Mouse (Mus musculus): ENCODE data around the gene Ints11. TPM values are rescaled to one million over a fixed set of nuclear protein-coding genes. Genes with fewer than 3 reads are reported as not detected.

The Ints11 gene
- 19.0 and 25.1 TPM in 2 replicates for total RNA-seq (2014; rRNA removed; ENCODE audit: low replicate concordance)
- polyA plus RNA-seq (2015; fragmentation: Nextera tagmentation; extraction: Ambion mirVana): 20.0 and 21.6 TPM in 2 replicates

GRCm38 (mm10) chr4:155869317-155870033 is at the start of gene Ints11, which contains the start of gene Cptp:
Ints11 (plus strand) TSS chr4:155869546.
Cptp (minus strand) TSS chr4:155869440.
- peak; percentile 98 for ATAC-seq (ENCODE audit: insufficient read depth, low read depth)
- peaks cover 39% of the 10 kb centered on the region for H3K36me3 ChIP-seq (replicated peaks; ENCODE audit: control insufficient read depth, insufficient read depth, low read length)
- peak; percentile 31 for TF ChIP-seq CTCF (IDR thresholded peaks at IDR 0.05; ENCODE audit: low read depth)
- no peak for TF ChIP-seq EP300 (IDR thresholded peaks at IDR 0.05; ENCODE audit: low read depth)
- H3K4me3 ChIP-seq (ENCODE audit: low read depth, low read length): peak within 1 kb of the TSS; percentile 75
- under 1% methylated on average over 63 of the region's 63 CpGs for WGBS
- no peaks in the 10 kb centered on the region for H3K9me3 ChIP-seq (replicated peaks; ENCODE audit: control insufficient read depth, low read length)
- H3K4me2 ChIP-seq (ENCODE audit: low read depth, low read length): peak within 1 kb of the TSS; percentile 88
- peak within 1 kb of the TSS; percentile 63 for H3K9ac ChIP-seq (replicated peaks; ENCODE audit: low read depth, low read length)
- peak within 1 kb of the TSS; percentile 46; the same call in 1 of the 2 replicates for H3K27ac ChIP-seq (ENCODE audit: low read depth)
- DNase-seq (ENCODE audit: low spot score): peak; percentile 87
- no peaks in the 10 kb centered on the region for H3K27me3 ChIP-seq (ENCODE audit: control insufficient read depth, insufficient read depth, low read length)
- H3K4me1 ChIP-seq (ENCODE audit: control insufficient read depth, insufficient read depth): peaks cover 15% of the 10 kb centered on the region

- TF ChIP-seq CTCF (IDR thresholded peaks at IDR 0.05; ENCODE audit: low read depth) (peak; percentile 25), EP300 (IDR thresholded peaks at IDR 0.05; ENCODE audit: low read depth) (no peak)
- ATAC-seq (ENCODE audit: insufficient read depth, low read depth) (no peak), DNase-seq (ENCODE audit: low spot score) (no peak)
- no peaks in the 10 kb centered on the region for H3K27me3 ChIP-seq (ENCODE audit: control insufficient read depth, insufficient read depth, low read length)
- no peak overlapping the region for H3K4me2 ChIP-seq (ENCODE audit: low read depth, low read length)
- peaks cover 96% of the 10 kb centered on the region for H3K36me3 ChIP-seq (replicated peaks; ENCODE audit: control insufficient read depth, insufficient read depth, low read length)
- no peaks in the 10 kb centered on the region for H3K9me3 ChIP-seq (replicated peaks; ENCODE audit: control insufficient read depth, low read length)
- WGBS: 68% methylated on average over 7 of the region's 7 CpGs
- H3K4me3 ChIP-seq (ENCODE audit: low read depth, low read length): no peak overlapping the region
- H3K9ac ChIP-seq (replicated peaks; ENCODE audit: low read depth, low read length): no peak overlapping the region
- H3K4me1 ChIP-seq (ENCODE audit: control insufficient read depth, insufficient read depth): no peaks in the 10 kb centered on the region
- no peak overlapping the region for H3K27ac ChIP-seq (ENCODE audit: low read depth)
Observed at GRCm38 (mm10) chr4:155821025-155821424, 48.3 kb upstream of the Ints11 start.

GRCm38 (mm10) chr4:155823443-155823842 is 45.9 kb upstream of the Ints11 start:
- Histone ChIP-seq H3K36me3 (replicated peaks; ENCODE audit: control insufficient read depth, insufficient read depth, low read length) (peaks cover 93% of the 10 kb centered on the region), H3K27ac (ENCODE audit: low read depth) (no peak overlapping the region), H3K9me3 (replicated peaks; ENCODE audit: control insufficient read depth, low read length) (no peaks in the 10 kb centered on the region), H3K27me3 (ENCODE audit: control insufficient read depth, insufficient read depth, low read length) (no peaks in the 10 kb centered on the region), H3K4me1 (ENCODE audit: control insufficient read depth, insufficient read depth) (no peaks in the 10 kb centered on the region), H3K9ac (replicated peaks; ENCODE audit: low read depth, low read length) (no peak overlapping the region), H3K4me3 (ENCODE audit: low read depth, low read length) (no peak overlapping the region), H3K4me2 (ENCODE audit: low read depth, low read length) (no peak overlapping the region)
- 89% methylated on average over 16 of the region's 16 CpGs for WGBS
- TF ChIP-seq EP300 (IDR thresholded peaks at IDR 0.05; ENCODE audit: low read depth): no peak
- no peak for TF ChIP-seq CTCF (IDR thresholded peaks at IDR 0.05; ENCODE audit: low read depth)
- DNase-seq (ENCODE audit: low spot score) (no peak), ATAC-seq (ENCODE audit: insufficient read depth, low read depth) (no peak)

GRCm38 (mm10) chr4:155829866-155830265 is 39.5 kb upstream of the Ints11 start:
- H3K9me3 ChIP-seq (replicated peaks; ENCODE audit: control insufficient read depth, low read length): no peaks in the 10 kb centered on the region
- H3K4me1 ChIP-seq (ENCODE audit: control insufficient read depth, insufficient read depth): peaks cover 6% of the 10 kb centered on the region
- H3K27me3 ChIP-seq (ENCODE audit: control insufficient read depth, insufficient read depth, low read length): no peaks in the 10 kb centered on the region
- peaks cover 36% of the 10 kb centered on the region for H3K36me3 ChIP-seq (replicated peaks; ENCODE audit: control insufficient read depth, insufficient read depth, low read length)
- ATAC-seq (ENCODE audit: insufficient read depth, low read depth) (no peak), DNase-seq (ENCODE audit: low spot score) (no peak)
- no peak overlapping the region for H3K27ac ChIP-seq (ENCODE audit: low read depth)
- TF ChIP-seq CTCF (IDR thresholded peaks at IDR 0.05; ENCODE audit: low read depth) (no peak), EP300 (IDR thresholded peaks at IDR 0.05; ENCODE audit: low read depth) (no peak)
- H3K4me3 ChIP-seq (ENCODE audit: low read depth, low read length): no peak overlapping the region
- H3K9ac ChIP-seq (replicated peaks; ENCODE audit: low read depth, low read length): no peak overlapping the region
- 81% methylated on average over 4 of the region's 4 CpGs for WGBS
- H3K4me2 ChIP-seq (ENCODE audit: low read depth, low read length): no peak overlapping the region

GRCm38 (mm10) chr4:155830596-155830995 is 38.8 kb upstream of the Ints11 start:
- Histone ChIP-seq H3K9ac (replicated peaks; ENCODE audit: low read depth, low read length) (no peak overlapping the region), H3K27ac (ENCODE audit: low read depth) (peak overlapping the region; percentile 86)

More at GRCm38 (mm10) chr4:155830596-155830995, 38.8 kb upstream of the Ints11 start:
- no peak for ATAC-seq (ENCODE audit: insufficient read depth, low read depth)
- no peak for TF ChIP-seq EP300 (IDR thresholded peaks at IDR 0.05; ENCODE audit: low read depth)
- TF ChIP-seq CTCF (IDR thresholded peaks at IDR 0.05; ENCODE audit: low read depth): no peak
- H3K4me3 ChIP-seq (ENCODE audit: low read depth, low read length): peak overlapping the region; percentile 72
- no peak for DNase-seq (ENCODE audit: low spot score)
- peak overlapping the region; percentile 86 for H3K4me2 ChIP-seq (ENCODE audit: low read depth, low read length)
- peaks cover 6% of the 10 kb centered on the region for H3K4me1 ChIP-seq (ENCODE audit: control insufficient read depth, insufficient read depth)
- H3K36me3 ChIP-seq (replicated peaks; ENCODE audit: control insufficient read depth, insufficient read depth, low read length): peaks cover 28% of the 10 kb centered on the region
- 52% methylated on average over 8 of the region's 8 CpGs for WGBS
- no peaks in the 10 kb centered on the region for H3K9me3 ChIP-seq (replicated peaks; ENCODE audit: control insufficient read depth, low read length)
- H3K27me3 ChIP-seq (ENCODE audit: control insufficient read depth, insufficient read depth, low read length): no peaks in the 10 kb centered on the region

Data from heart, postnatal 0 days (tissue).